Mouse (Mus musculus) cerebellum, adult 2 months (tissue): ENCODE results near the gene Ctnnbip1.

Experiments used
- CTCF ChIP-seq: fragments of 200-500 bp; IDR thresholded peaks from 2 replicates; pipeline ENCODE4 v1.5.1; 2011; ENCODE audit warnings: low read depth, mild to moderate bottlenecking, control low read depth, low read length, moderate library complexity, borderline replicate concordance; ENCODE audit not compliant: insufficient read depth
- POLR2A ChIP-seq: fragments of 200-500 bp; IDR thresholded peaks from 2 replicates; pipeline ENCODE4 v1.6.1; 2011; ENCODE audit warnings: low read length, control low read depth, borderline replicate concordance; ENCODE audit not compliant: insufficient read depth

DNA sequence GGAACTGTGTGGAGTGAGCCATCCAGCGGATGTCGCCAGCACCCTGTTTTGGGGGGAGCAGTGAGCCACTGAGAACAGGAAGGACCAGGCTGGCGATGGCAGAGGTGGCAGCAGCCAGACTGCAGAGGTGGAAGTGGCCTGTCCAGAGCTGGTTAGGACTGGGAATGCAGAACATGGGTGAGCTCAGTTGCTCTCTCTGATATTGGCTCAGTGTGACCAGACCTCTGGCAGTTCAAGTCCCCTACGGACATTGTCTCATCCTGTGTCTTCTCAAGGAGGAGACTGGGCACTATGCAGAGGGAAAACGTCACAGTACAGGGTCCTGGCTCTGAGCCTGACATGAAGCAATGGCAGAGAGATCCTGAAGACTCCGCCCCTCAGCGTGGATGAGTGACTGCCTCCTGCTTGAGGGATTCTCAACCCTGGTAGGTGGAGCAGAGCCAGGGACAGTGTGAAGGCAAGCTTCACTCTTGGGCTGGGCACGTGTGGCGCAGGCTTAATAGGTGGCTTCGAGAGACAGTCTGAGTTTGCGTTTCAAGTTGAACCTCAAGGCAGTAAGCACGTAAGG is 79.7 kb downstream of the Ctnnbip1 start:
- TF ChIP-seq CTCF (no peak), POLR2A (no peak)
